Comparison of ENCODE assay signal across 8 mouse cellular contexts in the genomic region with DNA sequence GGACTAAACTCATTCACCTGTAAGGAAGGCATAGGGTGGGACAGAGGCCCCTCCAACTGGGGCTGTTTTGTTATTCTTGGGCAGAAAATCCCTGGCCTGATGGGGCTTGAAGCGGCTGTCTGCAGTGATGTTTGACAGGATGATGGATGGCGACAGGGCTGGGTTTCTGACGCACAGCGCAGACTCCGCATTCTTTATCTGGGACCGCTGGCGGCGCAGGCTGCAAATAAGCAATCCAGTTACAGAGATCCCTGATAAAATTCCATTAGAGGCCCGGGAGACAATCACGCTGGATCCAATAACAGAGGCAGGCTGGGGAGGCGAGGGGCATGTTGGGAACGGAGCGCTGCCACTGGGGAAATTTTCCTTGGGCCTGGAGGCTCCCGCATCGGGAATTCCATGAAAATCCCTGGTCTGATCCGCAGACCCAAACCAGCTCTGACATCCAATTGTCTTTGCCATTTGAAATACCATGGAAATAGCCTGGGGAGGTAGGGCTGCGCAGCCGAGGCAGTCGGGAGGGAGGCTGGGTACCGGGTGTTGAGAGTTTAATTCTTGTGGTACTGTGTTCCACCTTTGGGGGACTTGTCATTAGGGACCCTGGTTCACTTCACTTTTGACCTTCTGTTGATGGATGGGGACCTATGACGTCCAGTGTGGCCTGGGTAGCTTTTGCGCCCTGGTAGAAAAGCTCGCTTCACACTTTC.
DNase-seq lines count a peak whose midpoint lies in the region; ATAC-seq and TF ChIP-seq lines count a peak whose summit lies in the region.

No protein-coding gene starts in this region.

- no peak for TF ChIP-seq CTCF in heart, postnatal 0 days (IDR thresholded peaks at IDR 0.05; ENCODE audit: low read depth)
- no peak for TF ChIP-seq CTCF in gastrocnemius, adult 2 months (IDR thresholded peaks at IDR 0.05)

- peak overlapping the region; percentile 36 for H3K4me2 ChIP-seq in heart, postnatal 0 days (ENCODE audit: low read depth, low read length)
- peak overlapping the region; percentile 0 for H3K4me2 ChIP-seq in forebrain, embryonic 15.5 days (replicated peaks)

- intact Hi-C loops in gastrocnemius, adult 2 months (cut with DNase I), result no loop called here

- H3K4me1 ChIP-seq in heart, postnatal 0 days (ENCODE audit: control insufficient read depth, insufficient read depth), result no peaks in the 10 kb centered on the region
- 0 out of 2 replicates have a peak, but pooled peaks cover 2% of the 10 kb centered on the region for H3K4me1 ChIP-seq in forebrain, embryonic 15.5 days
- H3K4me1 ChIP-seq in midbrain, embryonic 10.5 days, result peaks cover 10% of the 10 kb centered on the region

- WGBS in heart, postnatal 0 days, result 15% methylated on average over 23 of the region's 23 CpGs
- 36% methylated on average over 23 of the region's 23 CpGs for WGBS in forebrain, embryonic 15.5 days
- WGBS in midbrain, embryonic 10.5 days, result 45% methylated on average over 23 of the region's 23 CpGs

- H3K27ac ChIP-seq in heart, postnatal 0 days (ENCODE audit: low read depth), result no peak overlapping the region
- H3K27ac ChIP-seq in forebrain, embryonic 15.5 days (replicated peaks), result no peak overlapping the region
- H3K27ac ChIP-seq in midbrain, embryonic 10.5 days (replicated peaks), result no peak overlapping the region; the same call in 1 of the 2 replicates
- no peak overlapping the region for H3K27ac ChIP-seq in gastrocnemius, adult 2 months

- H3K27me3 ChIP-seq in heart, postnatal 0 days (ENCODE audit: control insufficient read depth, insufficient read depth, low read length), result no peaks in the 10 kb centered on the region
- H3K27me3 ChIP-seq in forebrain, embryonic 15.5 days, result no peaks in the 10 kb centered on the region
- H3K27me3 ChIP-seq in midbrain, embryonic 10.5 days (ENCODE audit: low read depth, poor library complexity, severe bottlenecking), result no peaks in the 10 kb centered on the region; the same call in 1 of the 2 replicates

- no peaks in the 10 kb centered on the region for H3K9me3 ChIP-seq in heart, postnatal 0 days (replicated peaks; ENCODE audit: control insufficient read depth, low read length)
- H3K9me3 ChIP-seq in forebrain, embryonic 15.5 days, result no peaks in the 10 kb centered on the region
- H3K9me3 ChIP-seq in midbrain, embryonic 10.5 days (replicated peaks), result no peaks in the 10 kb centered on the region

- peak; percentile 30; the same call in 1 of the 2 replicates for ATAC-seq in heart, postnatal 0 days (ENCODE audit: insufficient read depth, low read depth)
- ATAC-seq in forebrain, embryonic 15.5 days (replicated peaks), result no peak

- H3K36me3 ChIP-seq in heart, postnatal 0 days (replicated peaks; ENCODE audit: control insufficient read depth, insufficient read depth, low read length), result no peaks in the 10 kb centered on the region
- no peaks in the 10 kb centered on the region for H3K36me3 ChIP-seq in forebrain, embryonic 15.5 days
- no peaks in the 10 kb centered on the region for H3K36me3 ChIP-seq in midbrain, embryonic 10.5 days

- no peak for DNase-seq in heart, postnatal 0 days (ENCODE audit: low spot score)
- no peak for DNase-seq in heart, adult 9 months (ENCODE audit: low spot score in 2 of 2)
- peak; percentile 37 for DNase-seq in ZHBTc4 (ENCODE audit: low read depth, low spot score)
- no peak for DNase-seq in midbrain, embryonic 10.5 days (ENCODE audit: low spot score)
- no peak for DNase-seq in spleen, postnatal 4 days (ENCODE audit: low spot score in 2 of 2)
- no peak for DNase-seq in MN1 (ENCODE audit: low spot score)
- no peak for DNase-seq in gastrocnemius, adult 2 months

- H3K9ac ChIP-seq in heart, postnatal 0 days (replicated peaks; ENCODE audit: low read depth, low read length), result no peak overlapping the region
- H3K9ac ChIP-seq in forebrain, embryonic 15.5 days (replicated peaks), result 0 out of 2 replicates have a peak overlapping the region, but pooled peaks have one; percentile 1

- no peak overlapping the region for H3K4me3 ChIP-seq in heart, postnatal 0 days (ENCODE audit: low read depth, low read length)
- H3K4me3 ChIP-seq in forebrain, embryonic 15.5 days, result no peak overlapping the region
- peak overlapping the region; percentile 22 for H3K4me3 ChIP-seq in midbrain, embryonic 10.5 days
- no peak overlapping the region for H3K4me3 ChIP-seq in gastrocnemius, adult 2 months

- TF ChIP-seq EP300 in heart, postnatal 0 days (IDR thresholded peaks at IDR 0.05; ENCODE audit: low read depth), result no peak
